Mouse (Mus musculus) liver, adult 2 months (tissue): ENCODE measurements at regions not wholly inside any gene's neighbourhood (a gene's known extent, or its start where the extent isn't known, plus 50 kb on each side); places are given as distances from the start of the nearest gene placed in this dataset.

Source experiments
- DNase-seq: peaks from one replicate; pipeline ENCODE4 v3.0.0-alpha.2; 2011; ENCODE audit warnings: low read depth, low spot score; ENCODE audit errors: extremely low read depth
- H3K27ac ChIP-seq: fragments of 200-500 bp; replicated peaks from 2 replicates; pipeline ENCODE4 v1.5.1; 2012; ENCODE audit warnings: low read depth, mild to moderate bottlenecking, control low read depth, inconsistent platforms, low read length; ENCODE audit not compliant: insufficient read depth
- H3K27me3 ChIP-seq: fragments of 200-500 bp; 2 replicates; pipeline ENCODE4 v1.6.1; 2012; ENCODE audit warnings: mild to moderate bottlenecking, moderate library complexity, low read length, inconsistent platforms; ENCODE audit not compliant: control insufficient read depth, insufficient read depth
- H3K36me3 ChIP-seq: fragments of 200-500 bp; 2 replicates; pipeline ENCODE4 v1.6.1; 2012; ENCODE audit warnings: low read length, inconsistent platforms; ENCODE audit not compliant: control insufficient read depth, insufficient read depth
- H3K4me1 ChIP-seq: fragments of 200-500 bp; 2 replicates; pipeline ENCODE4 v1.6.1; 2011; ENCODE audit warnings: low read length; ENCODE audit not compliant: control insufficient read depth, insufficient read depth
- H3K4me3 ChIP-seq: fragments of 200-500 bp; 2 replicates; pipeline ENCODE4 v1.5.1; 2011; ENCODE audit warnings: low read depth, mild to moderate bottlenecking, control low read depth, low read length, moderate library complexity; ENCODE audit not compliant: insufficient read depth
- H3K79me2 ChIP-seq: fragments of 200-500 bp; 2 replicates; pipeline ENCODE4 v1.6.1; 2012; ENCODE audit warnings: inconsistent platforms, mild to moderate bottlenecking, low read length, moderate library complexity; ENCODE audit not compliant: control insufficient read depth, insufficient read depth
- H3K9ac ChIP-seq: fragments of 200-500 bp; 2 replicates; pipeline ENCODE4 v1.6.1; 2012; ENCODE audit warnings: low read depth, mild to moderate bottlenecking, control low read depth, inconsistent platforms, low read length
- CTCF ChIP-seq: fragments of 200-500 bp; IDR thresholded peaks from 2 replicates; pipeline ENCODE4 v1.5.1; 2011; ENCODE audit warnings: low read depth, low read length, control low read depth
- POLR2A ChIP-seq: fragments of 200-500 bp; IDR thresholded peaks from 2 replicates; pipeline ENCODE4 v1.6.1; 2011; ENCODE audit warnings: low read length, control low read depth; ENCODE audit not compliant: insufficient read depth; ENCODE audit errors: extremely low read depth
- WGBS: fragments of 180-500 bp; shearing (Covaris S2); methylation state at CpG from one replicate; pipeline ENCODE4 v1.1.7; 2018; 5-methylcytosine and 5-hydroxymethylcytosine counted together

DNA sequence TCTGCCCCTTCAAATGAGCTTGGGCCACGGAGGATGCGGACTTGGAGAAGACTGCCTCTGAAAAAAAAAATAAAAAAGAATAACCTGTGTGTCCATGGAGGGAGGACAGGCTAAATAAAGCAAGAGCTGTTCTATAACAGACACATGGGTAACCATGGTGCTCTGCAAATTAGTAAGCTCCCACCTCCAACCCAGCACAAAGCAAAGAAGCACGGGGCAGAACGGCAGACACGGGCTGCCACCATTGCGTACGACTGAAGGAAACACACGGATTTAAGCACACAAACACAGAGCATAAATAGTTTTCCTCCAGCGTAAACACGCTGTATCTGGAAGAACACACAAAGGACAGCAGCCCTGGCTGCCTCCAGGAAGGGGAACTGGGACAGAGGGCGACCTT, 101.9 kb upstream of the Syt13 start:
- peak; percentile 8 for DNase-seq
- no peak overlapping the region for H3K27ac ChIP-seq
- H3K9ac ChIP-seq: no peak overlapping the region
- TF ChIP-seq CTCF: no peak
- no peak for TF ChIP-seq POLR2A
- H3K4me3 ChIP-seq: no peak overlapping the region
- H3K27me3 ChIP-seq: no peaks in the 10 kb centered on the region
- no peaks in the 10 kb centered on the region for H3K79me2 ChIP-seq
- H3K4me1 ChIP-seq: no peaks in the 10 kb centered on the region
- H3K36me3 ChIP-seq: no peaks in the 10 kb centered on the region
- 33% methylated on average over 11 of the region's 11 CpGs for WGBS

DNA sequence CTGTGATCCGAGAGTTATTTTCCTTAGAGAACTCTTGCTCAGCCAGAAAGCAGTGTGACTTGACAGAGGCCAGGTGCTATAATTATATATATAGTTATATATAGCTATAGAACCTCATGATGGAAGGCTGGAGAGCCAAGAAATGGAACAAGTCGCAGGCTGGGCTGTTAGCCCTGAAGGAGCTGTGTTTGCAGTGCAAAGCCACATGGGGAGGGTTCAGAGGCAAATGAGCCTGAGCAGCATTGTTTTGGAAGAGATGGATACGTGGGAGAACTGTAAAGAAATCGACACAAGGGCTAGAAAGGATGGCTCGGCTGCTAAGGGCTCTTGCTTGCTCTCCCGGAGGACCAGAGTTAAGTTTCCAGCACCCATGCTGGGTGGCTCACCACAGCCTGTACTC, 95.3 kb upstream of the Syt13 start:
- Histone ChIP-seq H3K4me1 (no peaks in the 10 kb centered on the region), H3K27me3 (no peaks in the 10 kb centered on the region; the same call in 1 of the 2 replicates), H3K4me3 (no peak overlapping the region), H3K9ac (no peak overlapping the region), H3K79me2 (no peaks in the 10 kb centered on the region), H3K36me3 (no peaks in the 10 kb centered on the region), H3K27ac (no peak overlapping the region)
- DNase-seq: no peak
- TF ChIP-seq CTCF: no peak
- no peak for TF ChIP-seq POLR2A
- 68% methylated on average over 6 of the region's 6 CpGs for WGBS

DNA sequence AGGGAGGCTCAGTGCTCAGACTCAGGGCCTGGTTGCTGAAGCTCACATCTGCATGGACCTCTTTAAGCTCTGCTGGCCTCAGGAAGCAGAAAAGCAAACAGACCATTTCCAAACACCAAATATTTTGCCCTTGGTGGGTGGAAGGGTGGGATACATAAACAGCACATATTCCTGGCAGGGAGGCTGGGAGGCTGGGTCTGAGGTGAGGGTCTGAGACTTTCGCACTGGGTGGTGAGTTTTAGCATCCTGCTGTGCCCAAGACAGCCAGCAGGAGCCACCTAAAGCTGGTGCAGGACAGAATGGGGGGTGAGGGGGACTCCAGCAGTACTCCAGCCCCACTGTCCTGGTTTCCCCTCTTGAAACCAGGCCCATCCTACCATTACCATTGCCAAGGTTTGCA, 90.6 kb upstream of the Syt13 start:
- WGBS: 96% methylated on average over 1 of the region's 1 CpGs
- no peak for DNase-seq

GRCm38 (mm10) chr2:92825395-92825794, 89.5 kb upstream of the Syt13 start:
- Histone ChIP-seq H3K36me3 (no peaks in the 10 kb centered on the region), H3K4me1 (no peaks in the 10 kb centered on the region), H3K9ac (no peak overlapping the region), H3K79me2 (no peaks in the 10 kb centered on the region), H3K27me3 (no peaks in the 10 kb centered on the region), H3K4me3 (no peak overlapping the region), H3K27ac (no peak overlapping the region)
- TF ChIP-seq CTCF (no peak), POLR2A (no peak)
- no peak for DNase-seq
- WGBS: 30% methylated on average over 6 of the region's 6 CpGs

More for the DNA sequence above, 90.6 kb upstream of the Syt13 start:
- Histone ChIP-seq H3K4me3 (no peak overlapping the region), H3K79me2 (no peaks in the 10 kb centered on the region), H3K36me3 (no peaks in the 10 kb centered on the region), H3K27ac (no peak overlapping the region), H3K4me1 (no peaks in the 10 kb centered on the region), H3K9ac (no peak overlapping the region), H3K27me3 (no peaks in the 10 kb centered on the region; the same call in 1 of the 2 replicates)
- TF ChIP-seq POLR2A (no peak), CTCF (no peak)

DNA sequence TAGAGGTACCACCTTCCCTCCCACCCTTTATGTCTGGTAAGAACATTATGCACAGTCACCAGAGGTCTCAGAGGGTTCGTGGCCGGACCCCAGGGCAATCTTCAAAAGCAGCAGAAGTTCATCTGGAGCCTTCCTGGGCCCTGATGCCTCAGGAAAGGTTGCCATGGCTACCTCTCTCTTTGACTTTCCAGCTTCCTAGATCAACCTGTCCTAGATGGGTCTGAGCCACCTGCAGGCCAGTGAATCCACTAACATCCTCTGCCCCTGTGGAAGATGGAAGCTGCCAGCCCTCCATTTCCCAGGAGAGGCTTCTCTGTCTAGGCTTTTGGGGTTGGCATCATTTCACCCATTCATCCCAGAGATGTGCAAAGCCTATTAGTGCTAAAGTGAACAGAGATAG, 84.8 kb upstream of the Syt13 start:
- Histone ChIP-seq H3K79me2 (no peaks in the 10 kb centered on the region), H3K4me1 (no peaks in the 10 kb centered on the region), H3K9ac (no peak overlapping the region), H3K27me3 (no peaks in the 10 kb centered on the region), H3K4me3 (no peak overlapping the region), H3K36me3 (no peaks in the 10 kb centered on the region), H3K27ac (no peak overlapping the region)
- no peak for DNase-seq
- TF ChIP-seq CTCF (no peak), POLR2A (no peak)
- WGBS: 87% methylated on average over 2 of the region's 2 CpGs

DNA sequence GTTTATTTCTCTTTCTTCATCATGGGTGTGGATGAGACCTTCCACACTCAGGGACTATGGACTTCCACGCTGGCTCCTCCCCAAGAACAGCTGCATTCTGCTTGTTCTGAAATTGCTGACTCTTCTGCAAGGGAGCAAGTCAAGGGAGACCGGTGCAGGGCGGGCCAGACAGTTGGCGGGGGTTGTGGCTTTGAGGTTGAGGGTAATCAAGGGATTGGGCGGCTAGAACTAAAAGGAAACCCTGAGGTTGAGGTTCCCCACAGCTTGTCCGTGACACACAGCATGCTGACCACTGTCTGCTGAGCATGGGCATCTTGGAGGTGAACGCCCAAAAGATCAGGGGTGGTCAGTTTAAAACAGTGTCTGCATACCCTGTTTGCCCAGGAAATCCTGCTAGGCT, 83.1 kb upstream of the Syt13 start:
- no peak overlapping the region for H3K27ac ChIP-seq
- no peak for TF ChIP-seq POLR2A
- TF ChIP-seq CTCF: no peak
- H3K9ac ChIP-seq: no peak overlapping the region
- no peaks in the 10 kb centered on the region for H3K36me3 ChIP-seq
- WGBS: 72% methylated on average over 7 of the region's 7 CpGs
- H3K4me3 ChIP-seq: no peak overlapping the region
- no peaks in the 10 kb centered on the region for H3K4me1 ChIP-seq
- H3K27me3 ChIP-seq: no peaks in the 10 kb centered on the region
- H3K79me2 ChIP-seq: no peaks in the 10 kb centered on the region
- DNase-seq: no peak
